Mouse (Mus musculus) bone marrow macrophage, adult 2 months (primary cell): ENCODE data around the gene Antxr1.

Source experiments
- CTCF ChIP-seq: IDR thresholded peaks from 2 replicates; pipeline ENCODE4 v1.5.1; 2012; ENCODE audit warnings: low read depth, mild to moderate bottlenecking, low read length, moderate library complexity
- POLR2A ChIP-seq: IDR thresholded peaks from 2 replicates; pipeline ENCODE4 v1.6.1; 2012; ENCODE audit warnings: mild to moderate bottlenecking, low read depth, low read length, borderline replicate concordance

- TF ChIP-seq POLR2A (no peak), CTCF (no peak)
These were observed 211.6 kb downstream of the Antxr1 start for GRCm38 (mm10) chr6:87123973-87124372.
